Mouse (Mus musculus): ENCODE measurements around the gene Sirt7. TPM values are rescaled to one million over a fixed set of nuclear protein-coding genes. Genes with fewer than 3 reads are reported as not detected.
"Not testable (repeated sequence)": the region's sequence is repeated elsewhere in the genome, so short reads cannot be mapped to it uniquely, and the experiment has no call there.

Gene Sirt7
- total RNA-seq, 2 experiments from 2014 or later: 37.8 to 43.3 TPM

DNA sequence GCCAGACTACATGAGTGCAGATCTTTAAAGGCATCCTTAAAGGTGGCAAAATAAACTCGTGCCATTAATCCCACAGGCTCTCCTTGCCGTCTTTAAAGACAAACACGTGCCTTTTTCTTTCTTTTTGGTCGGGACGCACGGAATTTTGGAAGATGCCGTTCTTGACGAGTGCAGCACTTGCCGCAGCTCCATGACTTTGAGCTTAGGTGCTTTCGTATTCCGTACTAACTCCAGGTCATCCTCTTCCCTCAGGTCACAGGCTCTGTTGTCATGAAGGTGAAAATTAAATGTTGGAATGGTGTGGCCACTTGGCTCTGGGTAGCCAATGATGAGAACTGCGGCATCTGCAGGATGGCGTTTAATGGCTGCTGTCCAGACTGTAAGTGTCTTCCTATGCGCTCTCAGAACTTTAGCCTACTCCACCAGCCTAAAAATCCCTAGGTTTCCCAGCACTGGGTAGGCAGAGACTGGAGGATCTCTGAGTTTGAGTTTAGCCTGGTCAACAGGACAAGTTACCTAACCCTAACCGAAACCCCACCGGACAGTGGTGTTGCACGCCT lies 26.0 kb downstream of the Sirt7 start:
- no peak for DNase-seq (ENCODE audit: low spot score in 2 of 2)
- intact Hi-C loops (cut with DNase I): no loop called here

GRCm38 (mm10) chr11:120598283-120598989 lies 26.6 kb downstream of the Sirt7 start, which contains the start of the genes Alyref and Anapc11:
Gene Alyref, minus strand, starts transcription at chr11:120598365.
Gene Anapc11, plus strand, starts transcription at chr11:120598421.
- intact Hi-C loops (cut with DNase I): no loop called here
- peak; percentile 92 to 94 for DNase-seq (ENCODE audit: low spot score in 2 of 2)

DNA sequence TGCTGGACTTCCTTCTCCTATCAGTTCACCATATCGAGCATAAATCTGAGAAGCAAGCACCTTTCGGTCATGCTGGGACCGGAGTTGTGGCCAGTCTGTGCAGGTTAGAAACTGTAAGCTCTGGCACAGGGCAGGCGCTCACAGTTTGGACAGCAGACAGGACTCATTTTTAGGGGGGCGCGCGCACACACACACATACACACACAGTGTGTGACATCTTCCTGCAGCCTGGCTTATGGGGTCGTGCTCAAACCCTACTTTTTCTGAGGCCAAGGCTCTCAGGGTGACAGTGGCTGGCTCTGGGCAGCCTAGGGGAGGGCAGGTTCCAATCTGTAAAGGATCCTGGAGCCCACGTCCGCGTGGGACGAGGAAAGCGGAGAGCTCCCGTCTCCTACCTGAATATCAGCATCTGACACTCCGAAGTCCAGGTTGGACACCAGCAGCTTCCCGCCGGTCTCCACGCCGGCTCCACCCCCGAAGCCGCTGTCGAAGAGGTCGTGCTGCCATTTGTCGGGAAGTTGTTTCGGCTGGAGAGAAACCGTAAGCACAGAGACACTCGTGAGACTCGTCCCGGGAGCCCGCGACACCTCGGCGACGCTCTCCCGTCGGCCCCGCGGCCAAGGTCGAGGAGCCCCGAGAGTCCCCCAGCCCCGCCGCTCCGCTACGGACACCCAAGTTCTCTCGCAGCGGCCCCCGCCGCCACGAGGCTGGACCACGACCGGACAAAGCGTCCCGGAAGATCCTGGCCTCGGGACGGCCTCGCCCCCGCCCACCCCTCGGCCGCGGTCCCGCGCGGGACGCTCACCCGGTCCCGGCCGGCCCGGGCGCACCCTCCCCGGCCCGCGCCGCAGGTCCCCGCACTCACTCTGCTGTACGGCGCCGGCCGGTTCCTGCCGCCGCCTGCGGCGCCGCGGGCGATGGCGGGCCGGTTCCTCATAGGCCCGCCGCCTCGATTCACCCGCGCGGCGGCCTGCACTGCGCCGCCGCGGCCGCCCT lies 27.5 kb downstream of the Sirt7 start:
- intact Hi-C loops (cut with DNase I): no loop called here
- DNase-seq (ENCODE audit: low spot score in 2 of 2): no peak

DNA sequence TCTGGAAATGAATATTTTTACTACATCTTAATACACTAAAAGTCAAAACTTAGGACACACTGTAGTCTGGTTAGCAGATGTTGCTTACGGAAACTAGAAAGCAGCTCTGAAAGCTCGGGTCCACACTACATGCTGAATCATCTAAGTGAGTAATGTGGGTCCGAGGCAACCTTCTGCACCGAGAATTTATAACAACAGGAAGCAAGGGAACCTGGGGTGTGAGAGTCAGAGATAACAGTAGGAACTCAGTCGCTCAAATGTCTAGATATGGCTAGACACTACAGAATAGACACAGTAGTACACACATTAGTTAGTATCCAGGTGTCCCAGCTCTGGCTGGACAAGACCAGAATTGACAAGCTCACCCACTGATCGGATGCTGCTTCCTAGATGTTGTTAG lies 36.5 kb downstream of the Sirt7 start:
- no peak for DNase-seq (ENCODE audit: low spot score in 2 of 2)
- intact Hi-C loops (cut with DNase I): no loop called here

- intact Hi-C loops (cut with DNase I): no loop called here
- DNase-seq (ENCODE audit: low spot score in 2 of 2): no peak
Observed at GRCm38 (mm10) chr11:120583937-120584336, 41.1 kb downstream of the Sirt7 start.

- intact Hi-C loops (cut with DNase I); DNase-seq (ENCODE audit: low spot score in 2 of 2): not testable (repeated sequence)
Observed at GRCm38 (mm10) chr11:120582982-120583293, 42.1 kb downstream of the Sirt7 start.

DNA sequence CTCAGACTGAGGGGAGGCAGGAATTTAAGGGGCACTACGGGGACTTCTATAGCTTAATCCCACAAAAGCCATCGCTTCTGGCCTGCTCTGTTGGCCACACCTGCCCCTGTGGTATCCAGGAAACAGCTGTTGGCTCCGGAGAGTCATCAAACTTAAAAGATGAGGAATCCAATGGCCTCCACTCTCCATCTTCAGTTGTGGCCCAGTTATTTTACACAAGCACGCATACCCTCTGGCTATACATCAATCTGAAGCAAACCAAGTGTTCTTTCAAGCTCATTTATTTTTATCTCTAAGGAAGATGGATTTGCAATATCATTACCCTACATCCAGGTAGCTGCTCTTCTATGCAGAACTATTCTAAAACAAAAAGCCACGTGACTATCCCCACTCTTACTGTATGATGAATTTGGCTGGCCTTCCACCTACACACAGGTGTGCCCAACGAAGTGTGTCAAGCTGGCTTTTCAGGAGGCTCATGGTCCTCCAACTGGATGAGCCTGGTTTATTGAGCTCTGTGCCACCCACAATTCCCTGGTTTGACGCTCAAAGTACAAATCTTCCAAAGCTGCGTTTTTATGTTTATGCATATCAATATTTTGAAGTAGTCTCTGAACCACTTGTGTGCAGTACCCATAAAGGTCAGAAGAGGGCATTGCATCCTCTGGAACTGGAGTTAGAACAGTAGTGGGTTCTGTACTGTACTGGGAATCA lies 42.6 kb downstream of the Sirt7 start:
- no peak for DNase-seq (ENCODE audit: low spot score in 2 of 2)
- intact Hi-C loops (cut with DNase I): no loop called here

DNA sequence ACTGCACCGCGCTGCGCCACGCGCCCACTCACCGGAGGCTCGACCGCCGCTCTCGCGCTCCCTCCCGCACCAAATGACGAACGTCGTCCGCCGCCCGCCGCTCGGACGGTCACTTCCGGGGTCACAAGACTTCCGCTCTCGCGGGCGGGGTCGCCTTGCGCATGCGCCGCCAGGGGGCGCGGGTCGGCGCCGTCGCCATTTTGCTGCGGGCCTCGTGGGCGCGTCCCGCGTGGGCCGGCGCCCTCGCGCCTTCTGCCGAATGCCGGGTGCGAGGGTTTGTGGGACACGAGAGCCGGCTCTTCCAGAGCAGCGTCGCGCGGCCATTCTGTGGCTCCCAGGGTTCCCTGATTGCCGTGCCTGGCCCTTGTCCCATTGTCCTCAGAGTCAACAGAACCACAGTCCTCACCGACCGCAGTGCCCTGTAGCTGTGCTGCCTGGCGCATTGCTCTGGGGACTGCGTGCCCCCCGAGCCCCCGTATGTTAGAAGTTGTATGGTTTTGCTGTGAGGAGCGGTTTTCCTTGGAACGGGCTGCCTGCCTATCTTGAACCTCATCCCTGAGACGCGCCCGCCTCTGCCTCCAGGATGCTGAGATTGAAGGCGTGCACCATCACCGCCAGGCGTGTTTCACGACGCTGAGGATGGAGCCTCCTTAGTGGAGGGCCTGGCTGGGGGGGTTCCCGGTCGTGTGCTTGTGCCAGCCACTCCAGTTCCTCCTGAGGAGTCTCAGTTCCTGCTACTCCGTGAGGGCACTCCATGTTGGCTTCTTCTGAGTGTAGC lies 43.4 kb downstream of the Sirt7 start, which contains the start of gene Arhgdia:
TSS of gene Arhgdia (minus strand) at position 135 of the 778 bp plus-strand sequence.
- intact Hi-C loops (cut with DNase I): loop anchor here (1.0 kb wide), 1 partner anchor 8 kb away; the partner anchor contains the start of gene P4hb
- DNase-seq (ENCODE audit: low spot score in 2 of 2): peak; percentile 93

- intact Hi-C loops (cut with DNase I): loop anchor here (1.0 kb wide), 1 partner anchor 8 kb away; the partner anchor contains the start of gene P4hb
- peak; percentile 45 to 50 for DNase-seq (ENCODE audit: low spot score in 2 of 2)
Observed at GRCm38 (mm10) chr11:120580871-120581331, 44.1 kb downstream of the Sirt7 start.

DNA sequence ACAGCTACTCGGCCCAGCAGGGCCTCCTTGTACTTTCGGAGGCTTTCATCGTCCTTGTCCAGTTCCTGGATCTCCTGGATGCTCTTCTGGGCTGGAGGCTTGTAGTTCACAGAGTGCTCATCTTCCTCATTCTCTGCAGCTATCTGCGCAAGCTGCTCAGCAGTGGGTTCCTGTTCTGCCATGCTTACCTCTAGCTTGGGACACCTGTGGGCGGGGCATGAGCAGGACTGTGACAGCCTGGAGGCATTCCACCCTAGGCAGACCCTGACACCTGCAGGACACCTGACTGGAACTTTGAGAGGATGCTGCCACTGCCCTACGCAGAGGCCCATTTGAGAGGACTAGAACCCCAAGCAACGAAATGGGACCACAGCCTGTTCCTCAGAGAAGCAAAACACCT lies 44.9 kb downstream of the Sirt7 start:
- peak in 1 of 2 experiments; percentile 6 for DNase-seq (ENCODE audit: low spot score in 2 of 2)
- intact Hi-C loops (cut with DNase I): no loop called here

- intact Hi-C loops (cut with DNase I): loop anchor here (10.0 kb wide), 1 partner anchor 95 kb away; the partner anchor contains the start of gene Mrpl12
Observed at GRCm38 (mm10) chr11:120579316-120580107, 45.5 kb downstream of the Sirt7 start.

GRCm38 (mm10) chr11:120578694-120579243 lies 46.3 kb downstream of the Sirt7 start:
- no peak for DNase-seq (ENCODE audit: low spot score in 2 of 2)
- intact Hi-C loops (cut with DNase I): loop anchor here (10.0 kb wide), 1 partner anchor 94 kb away; the partner anchor contains the start of gene Mrpl12

More at GRCm38 (mm10) chr11:120579316-120580107, 45.5 kb downstream of the Sirt7 start:
- peak; percentile 57 to 66 for DNase-seq (ENCODE audit: low spot score in 2 of 2)

- intact Hi-C loops (cut with DNase I): loop anchor here (10.0 kb wide), 1 partner anchor 93 kb away; the partner anchor contains the start of gene Mrpl12
- DNase-seq (ENCODE audit: low spot score in 2 of 2): no peak
Observed at GRCm38 (mm10) chr11:120578024-120578693, 46.9 kb downstream of the Sirt7 start.

DNA sequence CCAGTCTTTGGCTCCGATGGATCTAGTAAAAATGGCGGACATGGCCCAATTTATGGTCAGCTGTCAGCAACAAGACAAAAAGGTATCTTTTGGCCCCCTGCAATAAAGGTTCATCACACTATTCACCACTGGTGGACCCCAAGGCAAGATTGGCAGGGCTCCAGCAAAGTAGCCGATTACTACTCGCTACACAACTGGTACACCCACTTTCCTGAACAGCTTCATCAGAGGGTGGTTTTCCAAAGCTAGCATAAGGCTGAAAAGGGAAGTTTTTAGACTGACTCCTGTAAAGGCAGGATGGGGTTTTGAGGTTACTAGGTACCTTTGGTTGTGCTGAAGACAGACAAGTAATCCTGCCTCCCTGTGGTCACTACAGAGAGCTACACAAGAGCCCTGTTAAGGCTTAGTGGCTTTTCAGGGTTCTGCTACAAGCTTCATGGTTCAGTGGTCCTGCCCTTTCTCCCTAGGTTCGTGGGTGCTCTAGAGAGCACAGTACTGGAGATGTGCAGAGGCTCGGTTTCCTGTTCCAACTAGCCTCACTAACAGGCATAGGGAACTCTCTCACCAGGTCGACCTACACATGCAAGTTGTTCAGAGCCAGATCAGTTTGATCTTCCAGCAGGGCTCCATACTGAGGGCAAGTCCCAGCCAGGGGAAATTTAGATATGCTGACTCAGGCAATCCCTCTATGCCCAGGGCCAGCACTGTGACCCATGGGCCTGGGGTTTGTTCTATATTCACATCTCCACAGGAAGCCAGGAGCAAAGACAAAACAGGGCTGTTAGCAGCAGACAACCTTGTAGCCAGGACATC lies 47.6 kb downstream of the Sirt7 start:
- no peak for DNase-seq (ENCODE audit: low spot score in 2 of 2)
- intact Hi-C loops (cut with DNase I): loop anchor here (10.0 kb wide), 1 partner anchor 93 kb away; the partner anchor contains the start of gene Mrpl12

- intact Hi-C loops (cut with DNase I): loop anchor here (10.0 kb wide), 1 partner anchor 92 kb away; the partner anchor contains the start of gene Mrpl12
- no peak for DNase-seq (ENCODE audit: low spot score in 2 of 2)
Observed at GRCm38 (mm10) chr11:120576365-120576981, 48.6 kb downstream of the Sirt7 start.

Measured in left cerebral cortex, postnatal 36 days (tissue).